Mouse (Mus musculus) CH12.LX (cell line): ENCODE measurements around the gene Trim66. TPM values are rescaled to one million over a fixed set of nuclear protein-coding genes. Genes with fewer than 3 reads are reported as not detected.

ENCODE experiments used
- DNase-seq: peaks from one replicate; pipeline ENCODE4 v3.0.0-alpha.2; 2013; ENCODE audit errors: extremely low read depth
- H3K27ac ChIP-seq: 2 replicates; pipeline ENCODE4 v1.5.1; 2012; ENCODE audit warnings: low read depth, mild to moderate bottlenecking, control low read depth, moderate library complexity; ENCODE audit not compliant: insufficient read depth
- H3K27me3 ChIP-seq: replicated peaks from 2 replicates; pipeline ENCODE3; 2012; ENCODE audit warnings: inconsistent platforms
- H3K36me3 ChIP-seq, 2 experiments: replicated peaks in 1 of 2; 2 replicates each; pipeline versions ENCODE3 to v1.6.1; 2012; ENCODE audit warnings: inconsistent platforms in 1 of 2, low read length in 1 of 2, mild to moderate bottlenecking in 1 of 2, mixed read lengths in 1 of 2, moderate library complexity in 1 of 2; ENCODE audit not compliant: control insufficient read depth in 1 of 2, insufficient read depth in 1 of 2
- H3K4me1 ChIP-seq, 2 experiments: 2 replicates each; pipeline ENCODE4 v1.6.1; 2012; ENCODE audit warnings: inconsistent platforms in 1 of 2, moderate library complexity in 1 of 2; ENCODE audit not compliant: insufficient read depth in 2 of 2, control insufficient read depth in 1 of 2
- H3K4me2 ChIP-seq: 2 replicates; pipeline ENCODE4 v1.6.1; 2012; ENCODE audit warnings: low read depth, mild to moderate bottlenecking, control low read depth; ENCODE audit not compliant: poor library complexity, insufficient read depth, severe bottlenecking
- H3K4me3 ChIP-seq, 3 experiments: fragments of 150-350 bp in 1 of 3; sonication (generic) in 1 of 3; replicated peaks in 1 of 3; 2 replicates each; pipeline versions ENCODE3 to v1.5.1; 2011 to 2012; ENCODE audit warnings: low read depth in 2 of 3, low read length in 2 of 3, mild to moderate bottlenecking in 2 of 3, moderate library complexity in 2 of 3, control low read depth in 1 of 3, improper control_type of control experiment in 1 of 3, inconsistent platforms in 1 of 3, mixed read lengths in 1 of 3; ENCODE audit not compliant: poor library complexity in 1 of 3
- H3K79me2 ChIP-seq: replicated peaks from 2 replicates; pipeline ENCODE4 v1.6.1; 2012; ENCODE audit warnings: mild to moderate bottlenecking, moderate library complexity; ENCODE audit not compliant: control insufficient read depth, poor library complexity, insufficient read depth, severe bottlenecking; ENCODE audit errors: extremely low read depth
- H3K9ac ChIP-seq: 2 replicates; pipeline ENCODE4 v1.6.1; 2012; ENCODE audit warnings: low read depth, mild to moderate bottlenecking, control low read depth, moderate library complexity; ENCODE audit not compliant: insufficient read depth
- H3K9me3 ChIP-seq: replicated peaks from 2 replicates; pipeline ENCODE3; 2012; ENCODE audit warnings: low read length, inconsistent platforms, mixed read lengths
- BHLHE40 ChIP-seq: IDR thresholded peaks from 2 replicates; pipeline ENCODE4 v1.6.1; 2011; ENCODE audit warnings: mild to moderate bottlenecking, low read depth, low read length, improper control_type of control experiment
- CTCF ChIP-seq, 2 experiments: IDR thresholded peaks in 1 of 2; conservative IDR thresholded peaks in 1 of 2; 2 replicates each; pipeline ENCODE4 v1.5.1; 2011 to 2012; ENCODE audit warnings: low read depth in 2 of 2, low read length in 2 of 2, improper control_type of control experiment in 1 of 2, inconsistent platforms in 1 of 2, mild to moderate bottlenecking in 1 of 2, moderate library complexity in 1 of 2
- E2F4 ChIP-seq: IDR thresholded peaks from 2 replicates; pipeline ENCODE4 v1.6.1; 2011; ENCODE audit warnings: low read depth, low read length, improper control_type of control experiment; ENCODE audit not compliant: insufficient replicate concordance
- ETS1 ChIP-seq: conservative IDR thresholded peaks from 2 replicates; pipeline ENCODE4 v1.6.1; 2012; ENCODE audit warnings: low read depth, mild to moderate bottlenecking, inconsistent platforms, low read length, improper control_type of control experiment, moderate library complexity
- HCFC1 ChIP-seq: IDR thresholded peaks from 2 replicates; pipeline ENCODE4 v1.6.1; 2012; ENCODE audit warnings: low read depth, mild to moderate bottlenecking, inconsistent platforms, low read length, improper control_type of control experiment
- IRF4 ChIP-seq: IDR thresholded peaks from 2 replicates; pipeline ENCODE4 v1.6.1; 2014; ENCODE audit warnings: low read depth, mild to moderate bottlenecking, inconsistent platforms, low read length, improper control_type of control experiment
- JUN ChIP-seq: IDR thresholded peaks from 2 replicates; pipeline ENCODE4 v1.6.1; 2011; ENCODE audit warnings: low read depth, mild to moderate bottlenecking, low read length, improper control_type of control experiment, moderate library complexity; ENCODE audit not compliant: insufficient read depth
- JUND ChIP-seq: conservative IDR thresholded peaks from 2 replicates; pipeline ENCODE4 v1.6.1; 2011; ENCODE audit warnings: low read depth, low read length, improper control_type of control experiment
- KAT2A ChIP-seq: IDR thresholded peaks from 2 replicates; pipeline ENCODE4 v1.6.1; 2012; ENCODE audit warnings: low read length, improper control_type of control experiment, inconsistent platforms; ENCODE audit not compliant: insufficient replicate concordance
- MAZ ChIP-seq: IDR thresholded peaks from 2 replicates; pipeline ENCODE4 v1.6.1; 2012; ENCODE audit warnings: low read depth, mild to moderate bottlenecking, inconsistent platforms, low read length, improper control_type of control experiment, moderate library complexity
- MEF2A ChIP-seq: IDR thresholded peaks from 2 replicates; pipeline ENCODE4 v1.6.1; 2014; ENCODE audit warnings: low read depth, mild to moderate bottlenecking, inconsistent platforms, low read length, improper control_type of control experiment, borderline replicate concordance
- PAX5 ChIP-seq: IDR thresholded peaks from 2 replicates; pipeline ENCODE4 v1.6.1; 2012; ENCODE audit warnings: low read length, inconsistent platforms, mixed read lengths
- POLR2AphosphoS2 ChIP-seq: IDR thresholded peaks from 2 replicates; pipeline ENCODE4 v1.6.1; 2011; ENCODE audit warnings: low read depth, low read length, improper control_type of control experiment
- RCOR1 ChIP-seq: conservative IDR thresholded peaks from 2 replicates; pipeline ENCODE4 v1.6.1; 2012; ENCODE audit warnings: low read depth, mild to moderate bottlenecking, inconsistent platforms, low read length, improper control_type of control experiment
- SIN3A ChIP-seq: IDR thresholded peaks from 2 replicates; pipeline ENCODE4 v1.6.1; 2012; ENCODE audit warnings: low read length, improper control_type of control experiment, inconsistent platforms
- TCF12 ChIP-seq: IDR thresholded peaks from 2 replicates; pipeline ENCODE4 v1.6.1; 2014; ENCODE audit warnings: low read depth, mild to moderate bottlenecking, inconsistent platforms, low read length, improper control_type of control experiment
- UBTF ChIP-seq: IDR thresholded peaks from 2 replicates; pipeline ENCODE4 v1.6.1; 2012; ENCODE audit warnings: low read depth, mild to moderate bottlenecking, inconsistent platforms, low read length, improper control_type of control experiment, moderate library complexity
- USF2 ChIP-seq: conservative IDR thresholded peaks from 2 replicates; pipeline ENCODE4 v1.6.1; 2011; ENCODE audit warnings: low read depth, low read length, improper control_type of control experiment
- ZC3H11A ChIP-seq: IDR thresholded peaks from 2 replicates; pipeline ENCODE4 v1.6.1; 2012; ENCODE audit warnings: low read depth, mild to moderate bottlenecking, inconsistent platforms, low read length, improper control_type of control experiment
- ZNF384 ChIP-seq: IDR thresholded peaks from 2 replicates; pipeline ENCODE4 v1.6.1; 2012; ENCODE audit warnings: low read depth, low read length, improper control_type of control experiment, inconsistent platforms
- dilution Hi-C: fragments of 300-500 bp; cut with MboI; formaldehyde crosslinking; loops from 2 replicates; pipeline ENCODE4 v1.14.3; 2020; ENCODE audit warnings: low sequenced_read_pairs; ENCODE audit not compliant: extremely low pct_unique_long_range_greater_than_20kb, extremely low pct_ligation_motif_present
- in situ Hi-C: fragments of 300-500 bp; cut with MboI; formaldehyde crosslinking; loops from 3 replicates; pipeline ENCODE4 v1.14.3; 2019; ENCODE audit warnings: low sequenced_read_pairs, low pct_ligation_motif_present, low pct_unique_long_range_greater_than_20kb, mixed read lengths
- polyA plus RNA-seq: library from polyadenylated mRNA; unstranded; fragments of >175 nt; gene quantifications from 2 replicates; pipeline ENCODE4 v1.2.1, GENCODE M21; 2012; ENCODE audit warnings: low read depth; ENCODE audit not compliant: insufficient read length
- total RNA-seq, 2 experiments: library from RNA; depleted of rRNA; stranded (reverse); fragments of 300-350 nt in 1 of 2; fragments of >200 nt in 1 of 2; gene quantifications; 2 replicates each; pipeline ENCODE4 v1.2.3; 2012 to 2014

Gene Trim66
- total and polyA plus RNA-seq, 3 experiments: 0.08 to 0.67 (median 0.12) TPM

DNA sequence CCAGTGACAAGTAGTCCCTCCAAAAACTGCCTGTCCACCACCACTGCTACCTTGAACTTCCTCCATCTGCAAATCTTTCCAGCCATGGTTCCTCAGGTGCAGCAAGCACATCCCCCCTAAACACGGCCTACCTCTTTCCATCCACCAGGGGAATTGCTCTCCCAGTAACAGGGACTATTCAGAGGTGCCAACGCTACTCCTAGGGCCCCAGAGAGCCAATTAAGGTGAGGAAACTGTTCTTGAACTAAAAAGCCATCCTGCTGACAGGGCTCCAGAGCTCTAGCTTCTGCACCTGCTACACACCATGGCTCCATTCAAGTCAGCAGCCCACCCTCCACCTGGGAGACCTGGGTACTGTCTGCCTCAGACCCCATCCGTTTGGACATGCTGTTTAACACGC, 10.4 kb downstream of the Trim66 start:
- DNase-seq: no peak
- no peaks in the 10 kb centered on the region for H3K36me3 ChIP-seq
- dilution Hi-C loops (no loop called here), in situ Hi-C loops (no loop called here)
- H3K79me2 ChIP-seq: no peaks in the 10 kb centered on the region
- H3K9me3 ChIP-seq: no peaks in the 10 kb centered on the region
- H3K27me3 ChIP-seq: peaks cover 2% of the 10 kb centered on the region
- H3K4me1 ChIP-seq: peaks cover 0 to 14% of the 10 kb centered on the region in 2 experiments; a peak in 2 of 4 replicates
- H3K27ac ChIP-seq: no peak overlapping the region
- no peak overlapping the region for H3K4me3 ChIP-seq
- no peak overlapping the region for H3K9ac ChIP-seq
- no peak overlapping the region for H3K4me2 ChIP-seq
- TF ChIP-seq ZC3H11A: no peak
- no peak for TF ChIP-seq SIN3A
- TF ChIP-seq MAZ: no peak
- TF ChIP-seq PAX5: no peak

DNA sequence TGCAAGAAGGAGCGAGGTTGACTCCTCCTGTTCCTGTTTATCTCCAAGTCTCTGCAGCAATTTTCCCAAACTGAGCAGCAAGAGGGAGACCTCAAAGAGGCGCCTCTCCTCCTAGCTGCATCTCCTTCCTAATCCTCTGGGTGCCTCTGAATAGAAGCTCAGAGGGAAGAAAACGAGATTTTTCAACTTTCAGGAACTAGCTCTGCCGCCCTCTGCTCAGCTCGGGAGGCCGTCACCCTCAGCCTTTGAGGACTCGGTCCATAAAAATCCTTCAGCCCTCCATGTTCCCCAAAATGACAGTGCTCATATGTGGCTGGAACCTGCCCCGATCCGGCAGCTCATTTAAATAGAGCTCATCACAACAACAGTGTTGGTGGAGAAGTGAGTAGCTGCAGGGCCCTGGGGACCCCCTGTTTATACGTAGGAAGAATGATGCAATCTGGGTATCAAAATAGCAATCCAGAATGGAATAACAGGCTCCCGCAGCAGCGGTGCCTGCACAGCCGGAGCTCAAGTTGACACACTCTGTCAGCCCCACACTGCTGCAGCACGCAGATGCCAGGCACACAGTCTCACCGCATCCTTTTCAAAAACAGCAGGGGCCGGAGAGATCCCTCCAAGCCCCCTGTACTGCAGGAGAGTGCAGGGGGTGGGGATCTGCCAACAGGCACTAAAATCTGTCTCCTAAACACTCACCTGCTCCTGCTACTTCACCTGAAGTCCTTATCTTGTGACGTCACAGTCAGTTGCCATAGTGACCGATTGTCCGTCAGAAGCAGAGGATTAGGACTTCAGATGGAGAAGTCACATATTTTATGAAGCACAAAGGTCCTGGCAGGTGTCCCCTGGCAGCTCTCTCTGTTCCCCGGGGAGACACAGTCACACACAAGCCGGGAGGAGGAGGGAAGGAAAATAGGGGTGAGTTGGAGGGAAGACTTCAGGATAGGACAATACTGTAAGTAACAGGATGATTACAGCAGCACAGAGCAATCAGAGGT, 14.3 kb downstream of the Trim66 start:
- Histone ChIP-seq H3K79me2 (no peaks in the 10 kb centered on the region), H3K4me2 (no peak overlapping the region), H3K27me3 (peaks cover 2% of the 10 kb centered on the region), H3K9me3 (no peaks in the 10 kb centered on the region)
- dilution Hi-C loops: no loop called here
- in situ Hi-C loops: no loop called here
- TF ChIP-seq CTCF (conservative IDR thresholded peaks at IDR 0.05 in 1 of 2, IDR thresholded peaks at IDR 0.05 in 1 of 2; ENCODE audit: low read depth in 2 of 2, low read length in 2 of 2) (no peak), BHLHE40 (no peak), UBTF (no peak), SIN3A (no peak), KAT2A (no peak), ZNF384 (no peak), JUN (no peak), ZC3H11A (no peak), TCF12 (no peak), POLR2AphosphoS2 (no peak), E2F4 (no peak), RCOR1 (no peak), IRF4 (no peak), JUND (no peak), ETS1 (no peak), HCFC1 (no peak), USF2 (no peak), MEF2A (no peak)
- TF ChIP-seq, all 38 proteins: peak for 0
- no peak for DNase-seq
- H3K27ac ChIP-seq: no peak overlapping the region
- no peak overlapping the region for H3K9ac ChIP-seq
- no peaks in the 10 kb centered on the region for H3K36me3 ChIP-seq
- H3K4me3 ChIP-seq: no peak overlapping the region
- peaks cover 0 to 18% of the 10 kb centered on the region in 2 experiments; a peak in 2 of 4 replicates for H3K4me1 ChIP-seq
